Mouse (Mus musculus): Measurements from ENCODE around the gene Abcb6.

Gene Abcb6

DNA sequence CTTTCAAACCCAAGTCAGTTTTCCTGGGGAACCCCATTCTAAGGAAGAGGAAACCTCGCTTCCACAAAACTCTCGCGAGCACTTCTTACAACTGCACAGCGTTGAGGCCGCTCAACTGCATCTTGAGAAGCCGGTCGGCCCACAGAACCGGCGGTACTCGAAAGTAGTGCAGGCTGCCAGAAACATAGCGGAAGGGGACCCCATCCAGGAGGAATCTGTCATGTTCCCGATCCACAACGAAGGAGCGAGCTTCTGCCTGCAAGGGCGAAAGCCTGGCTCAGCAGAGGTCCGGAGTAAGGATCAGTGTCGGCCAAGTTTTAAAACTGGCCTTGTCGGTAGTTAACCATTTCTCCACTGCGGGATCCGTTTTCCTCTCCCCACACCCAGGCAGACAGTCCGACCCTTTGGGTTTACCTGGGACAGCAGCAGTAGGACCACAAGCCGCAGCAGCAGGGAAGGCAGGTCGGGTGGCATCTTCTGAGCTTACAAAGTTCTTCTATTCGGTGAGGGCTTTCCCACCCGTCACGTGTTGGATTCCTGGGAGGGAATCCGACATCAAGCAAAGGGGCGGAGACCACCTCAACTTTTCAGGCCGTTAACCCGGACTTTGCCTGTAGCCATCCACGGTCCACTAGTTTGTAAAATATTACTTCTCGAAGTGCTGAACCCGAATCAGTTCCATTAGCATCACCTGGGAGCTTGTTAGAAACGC lies 28.9 kb upstream of the Abcb6 start:
- DNase-seq (ENCODE audit: extremely low spot score): peak; percentile 35

DNA sequence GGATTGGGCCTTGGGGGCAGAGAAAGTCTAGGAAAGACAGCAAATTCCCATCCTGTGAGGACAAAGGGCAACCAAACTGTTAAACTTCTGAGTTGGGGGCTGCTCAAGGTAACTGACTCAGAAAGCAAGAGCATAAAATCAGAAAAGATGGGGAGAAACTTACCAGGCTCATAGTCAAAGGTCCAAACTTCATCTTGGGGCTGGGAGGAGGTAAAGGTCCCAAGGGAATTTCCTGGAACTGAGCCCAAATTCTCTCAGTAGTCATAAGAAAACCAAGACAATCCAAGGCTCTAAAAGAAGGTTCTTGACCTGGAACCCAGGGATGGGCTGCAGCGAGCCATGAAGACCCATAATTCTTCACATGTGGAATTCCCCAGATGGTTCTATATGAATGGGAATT lies 21.0 kb upstream of the Abcb6 start:
- DNase-seq (ENCODE audit: extremely low spot score): no peak

DNA sequence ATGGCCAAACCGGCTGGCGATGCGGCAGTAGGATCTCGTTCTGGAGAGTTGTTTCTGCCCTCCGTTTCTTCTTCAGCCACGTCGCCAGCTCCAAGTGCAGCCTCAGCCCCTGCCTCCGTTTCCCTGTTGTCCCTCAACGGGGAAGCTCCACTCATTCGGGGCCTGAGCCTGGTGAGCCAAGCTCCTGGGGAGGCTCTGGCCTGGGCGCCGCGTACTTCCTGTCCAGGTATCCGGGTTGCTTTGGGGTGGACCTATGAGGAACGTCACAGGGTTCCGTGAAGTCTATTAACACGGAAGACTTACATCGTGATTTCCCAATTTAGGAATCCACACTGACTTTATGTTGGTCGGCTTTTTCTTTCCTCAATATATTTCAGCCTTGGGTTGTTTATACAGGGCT lies 12.3 kb upstream of the Abcb6 start:
- no peak for DNase-seq (ENCODE audit: extremely low spot score)

DNA sequence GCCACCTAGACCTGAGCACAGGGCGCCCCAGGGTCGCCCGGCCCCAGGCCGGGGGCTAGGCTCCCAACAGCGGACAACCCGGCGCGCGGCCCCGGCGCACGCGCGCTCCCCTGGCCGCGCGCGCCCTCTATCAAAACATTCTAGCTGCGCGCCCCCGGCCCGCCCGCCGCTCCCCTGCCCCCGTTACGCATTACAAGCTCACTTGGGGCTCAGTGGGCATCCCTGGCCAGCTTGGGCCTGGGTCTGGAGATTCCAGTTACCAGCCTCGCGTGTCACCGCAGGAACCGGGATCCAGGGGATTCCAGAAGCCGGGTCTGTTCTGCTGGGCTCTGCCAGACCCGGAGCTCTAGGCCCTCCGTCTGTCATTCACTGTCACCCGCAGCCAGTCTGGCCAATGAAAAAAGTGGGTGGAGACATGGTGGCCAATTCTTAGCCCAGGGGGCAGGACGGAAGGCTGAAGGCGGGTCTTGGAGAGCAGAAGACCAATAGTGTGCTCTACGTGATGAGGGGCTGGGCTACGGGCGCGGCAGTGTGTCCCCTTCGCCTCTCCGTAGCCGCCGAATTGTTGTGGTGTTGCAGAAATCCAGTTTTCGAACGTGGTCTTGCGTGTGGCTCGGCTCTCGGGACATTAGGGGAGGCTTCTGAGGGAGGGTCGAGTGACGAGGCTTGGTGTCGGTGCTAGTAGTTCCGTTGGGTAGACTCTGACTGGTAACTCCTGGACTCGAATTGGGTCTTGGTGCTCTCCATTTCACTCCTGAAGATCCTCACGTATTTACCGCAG lies 11.6 kb upstream of the Abcb6 start, which contains the start of the genes Ankzf1 and Atg9a:
Gene Ankzf1 (plus strand): TSS at position 530 of the 781 bp plus-strand sequence.
Gene Atg9a (minus strand): TSS at position 575 of the 781 bp plus-strand sequence.
- peak; percentile 96 for DNase-seq (ENCODE audit: extremely low spot score)

DNA sequence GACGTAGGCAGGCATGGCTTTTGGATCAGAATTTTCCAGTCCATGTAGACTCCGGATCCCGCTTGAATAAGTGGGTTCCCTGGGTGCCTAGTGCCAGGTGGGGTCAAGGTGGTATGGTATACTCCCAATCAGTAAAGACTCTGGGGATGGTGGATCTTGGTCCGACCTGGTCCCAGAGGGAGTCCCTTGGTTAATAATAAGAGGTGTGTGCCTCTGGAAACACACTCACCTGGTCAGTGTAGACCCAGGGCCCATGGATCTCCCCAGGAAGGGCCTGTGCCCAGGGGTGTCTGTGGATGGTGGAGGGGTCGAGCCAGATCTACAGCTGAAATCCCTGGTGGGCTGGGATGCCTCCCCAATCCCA lies 11.0 kb upstream of the Abcb6 start:
- DNase-seq (ENCODE audit: extremely low spot score): no peak

DNA sequence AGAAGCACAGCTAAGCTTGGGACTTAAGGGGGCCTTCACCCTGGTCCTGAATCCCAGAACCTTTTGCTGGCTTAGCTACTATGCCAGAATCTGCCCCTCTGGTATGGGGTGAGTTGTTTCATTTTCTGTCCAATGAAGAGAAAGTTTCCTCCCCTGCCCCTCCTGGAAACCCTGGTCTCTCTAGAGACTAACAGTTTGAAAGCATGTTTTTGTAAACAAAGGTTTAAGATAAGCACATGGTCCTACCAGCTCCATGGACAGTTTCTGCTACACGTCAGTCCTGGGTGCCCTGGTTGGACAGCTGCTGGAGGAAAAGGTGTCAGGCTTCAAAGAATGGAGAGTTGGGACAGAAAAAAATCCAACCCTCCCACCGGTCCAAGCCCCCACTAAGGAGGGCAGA lies 10.4 kb upstream of the Abcb6 start:
- no peak for DNase-seq (ENCODE audit: extremely low spot score)

DNA sequence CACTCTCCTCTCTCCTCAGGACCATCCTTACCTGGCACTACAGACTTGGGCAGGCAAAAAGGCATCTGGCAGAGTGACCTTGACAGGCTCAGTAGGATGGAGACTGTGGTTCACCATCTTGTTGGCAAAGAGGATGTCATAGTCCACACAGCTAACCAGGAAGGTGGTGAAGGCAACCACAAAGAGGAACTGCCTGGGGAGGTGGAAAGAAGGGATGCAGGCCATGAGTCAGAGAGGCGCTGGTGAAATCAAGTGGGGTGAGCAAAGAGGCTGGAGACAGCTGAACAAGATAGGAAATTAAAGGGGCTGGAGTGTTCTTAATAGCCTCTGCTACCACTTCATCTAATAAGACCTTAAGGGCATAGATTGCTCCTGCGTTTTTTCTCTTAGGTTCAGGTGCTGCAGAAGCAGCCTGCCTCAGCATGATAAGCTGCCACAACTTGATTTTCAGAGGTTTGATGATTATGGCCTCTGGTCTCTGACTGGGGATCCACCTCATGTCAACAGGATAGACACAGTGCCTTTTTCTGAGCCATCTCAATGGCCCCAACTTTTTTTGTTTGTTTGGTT lies 7.8 kb upstream of the Abcb6 start:
- DNase-seq (ENCODE audit: extremely low spot score): no peak

DNA sequence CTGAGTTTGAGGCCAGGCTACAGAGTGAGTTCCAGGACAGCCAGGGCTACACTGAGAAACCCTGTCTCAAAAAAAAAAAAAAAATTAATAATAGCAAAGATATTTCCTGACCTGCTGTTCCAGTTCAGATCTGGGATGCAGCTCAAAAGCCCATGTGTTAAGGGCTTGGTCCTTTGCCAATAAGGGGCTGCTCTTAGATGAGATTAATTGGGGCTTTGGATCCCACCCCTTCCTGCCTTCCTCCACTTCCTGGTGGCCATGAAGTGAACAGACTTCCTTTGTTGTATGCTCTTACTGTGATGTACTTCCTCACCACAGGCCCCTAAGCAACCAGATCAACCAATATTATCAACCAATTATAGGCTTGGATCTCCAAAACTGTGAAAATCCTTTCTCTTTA lies 6.9 kb upstream of the Abcb6 start:
- DNase-seq (ENCODE audit: extremely low spot score): no peak

DNA sequence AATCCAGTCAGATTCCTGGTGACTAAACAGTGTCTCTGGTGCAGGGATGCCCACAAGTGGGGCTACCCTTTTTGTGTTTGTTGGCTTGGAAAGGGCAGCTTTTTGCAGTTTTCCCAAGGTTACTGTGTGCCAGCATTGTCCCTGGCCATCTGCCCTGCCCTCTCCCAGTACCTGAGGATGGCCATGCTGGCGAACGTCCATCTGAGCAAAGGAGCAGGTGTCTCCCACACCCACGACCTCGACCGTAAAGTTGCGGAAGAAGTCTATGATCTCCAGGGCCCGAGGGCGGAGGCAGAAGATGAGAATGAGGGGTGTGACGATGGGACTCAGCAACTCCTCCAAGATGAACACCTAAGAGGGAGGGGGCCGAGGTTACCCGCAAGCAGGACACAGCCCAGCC lies 5.3 kb upstream of the Abcb6 start:
- DNase-seq (ENCODE audit: extremely low spot score): no peak

DNA sequence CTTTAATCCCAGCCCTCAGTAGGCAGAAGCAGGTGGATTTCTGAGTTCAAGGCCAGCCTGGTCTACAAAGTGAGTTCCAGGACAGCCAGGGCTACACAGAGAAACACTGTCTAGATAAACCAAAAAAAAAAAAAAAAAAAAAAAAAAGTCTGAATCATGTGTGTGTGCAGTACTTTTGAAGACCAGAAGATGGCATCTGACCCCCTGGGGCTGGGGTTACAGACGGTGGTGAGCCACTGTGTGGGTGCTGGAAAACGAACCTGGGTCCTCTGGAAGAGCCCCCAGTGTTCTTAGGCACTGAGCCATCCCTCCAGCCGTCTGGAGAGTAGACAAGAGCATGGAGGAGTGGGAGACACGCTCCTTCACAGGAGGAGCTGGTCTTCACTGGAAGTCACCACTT lies 2.0 kb upstream of the Abcb6 start:
- no peak for DNase-seq (ENCODE audit: extremely low spot score)

DNA sequence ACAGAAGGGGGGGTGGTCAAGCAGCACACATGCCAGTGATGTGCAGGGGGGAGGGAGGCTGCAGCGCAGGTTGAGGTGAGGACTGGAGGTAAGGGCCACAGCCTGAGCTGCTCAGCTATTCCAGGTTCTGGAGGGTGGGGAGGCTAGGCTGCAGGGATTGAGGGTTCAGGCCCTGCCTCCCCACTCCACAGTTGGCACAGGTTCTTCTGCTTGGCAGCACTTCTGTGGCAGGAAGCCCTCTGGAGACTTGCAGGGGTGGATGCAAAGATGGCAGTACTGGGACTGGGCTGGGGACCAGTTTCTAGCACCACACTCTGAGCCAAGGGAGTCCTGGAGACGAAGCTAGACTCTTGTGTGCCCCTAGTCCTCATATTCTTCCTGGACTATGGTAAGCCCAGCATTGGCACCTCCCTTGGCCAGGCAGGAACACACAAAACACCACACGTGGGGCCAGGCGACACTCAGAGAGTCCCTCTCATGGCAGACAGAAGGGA lies 1.2 kb upstream of the Abcb6 start:
- no peak for DNase-seq (ENCODE audit: extremely low spot score)

DNA sequence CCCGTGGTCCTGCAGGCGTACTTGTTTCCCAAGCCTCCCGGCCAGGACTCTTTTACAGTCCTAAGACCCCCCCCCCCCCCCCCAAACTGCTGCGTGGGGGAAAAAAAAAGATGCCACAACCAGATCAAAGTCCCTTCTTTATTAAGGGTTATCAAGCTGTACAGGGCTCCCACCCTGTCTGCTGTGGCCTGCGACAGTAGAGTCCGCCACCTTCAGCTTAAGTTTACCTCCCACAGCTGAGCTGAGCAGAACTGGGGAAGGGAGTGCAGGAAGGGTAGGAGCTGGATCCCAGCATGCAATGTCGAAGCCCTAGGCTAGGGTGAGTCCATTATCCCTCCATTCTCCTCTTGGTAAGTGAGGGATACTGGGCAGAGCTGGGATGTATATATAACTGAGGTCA lies 549 bp upstream of the Abcb6 start:
- no peak for DNase-seq (ENCODE audit: extremely low spot score)

DNA sequence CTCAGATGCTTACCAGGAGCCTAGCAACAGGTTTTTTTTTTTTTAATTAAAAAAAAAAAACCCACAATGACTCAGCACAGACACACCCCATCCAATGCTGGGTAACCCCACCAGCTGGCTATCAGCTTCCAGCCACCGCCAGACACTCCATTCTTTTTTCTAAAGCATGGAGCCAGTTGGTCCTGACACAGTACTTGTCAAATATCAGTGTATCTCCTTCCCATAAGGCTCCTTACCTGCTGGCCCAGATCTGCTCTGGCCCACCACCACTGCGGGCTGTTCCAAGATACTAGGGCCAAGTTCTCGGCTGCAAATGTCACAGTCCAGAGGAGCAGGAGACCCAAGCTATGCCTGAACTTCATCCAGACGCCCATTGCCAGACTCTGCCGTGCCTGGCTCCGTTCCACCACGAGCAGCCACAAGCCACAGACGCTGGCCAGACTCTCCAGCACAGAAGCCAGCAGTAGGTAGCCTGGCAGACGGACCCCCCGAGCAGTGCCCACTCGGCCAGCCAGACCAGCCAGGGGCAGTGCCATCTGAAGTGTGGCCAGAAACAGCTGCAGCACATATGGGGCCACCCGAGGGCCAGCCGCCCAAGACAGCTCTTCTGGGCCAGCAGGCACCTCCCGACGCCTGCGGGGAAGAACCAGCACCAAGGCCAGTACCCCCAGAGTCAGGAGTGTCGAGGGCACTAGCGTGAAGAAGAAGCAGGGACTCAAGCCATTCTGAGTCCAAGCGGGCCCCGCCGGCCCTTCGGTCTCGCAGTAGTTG lies 673 bp downstream of the Abcb6 start:
- peak; percentile 8 for DNase-seq (ENCODE audit: extremely low spot score)

DNA sequence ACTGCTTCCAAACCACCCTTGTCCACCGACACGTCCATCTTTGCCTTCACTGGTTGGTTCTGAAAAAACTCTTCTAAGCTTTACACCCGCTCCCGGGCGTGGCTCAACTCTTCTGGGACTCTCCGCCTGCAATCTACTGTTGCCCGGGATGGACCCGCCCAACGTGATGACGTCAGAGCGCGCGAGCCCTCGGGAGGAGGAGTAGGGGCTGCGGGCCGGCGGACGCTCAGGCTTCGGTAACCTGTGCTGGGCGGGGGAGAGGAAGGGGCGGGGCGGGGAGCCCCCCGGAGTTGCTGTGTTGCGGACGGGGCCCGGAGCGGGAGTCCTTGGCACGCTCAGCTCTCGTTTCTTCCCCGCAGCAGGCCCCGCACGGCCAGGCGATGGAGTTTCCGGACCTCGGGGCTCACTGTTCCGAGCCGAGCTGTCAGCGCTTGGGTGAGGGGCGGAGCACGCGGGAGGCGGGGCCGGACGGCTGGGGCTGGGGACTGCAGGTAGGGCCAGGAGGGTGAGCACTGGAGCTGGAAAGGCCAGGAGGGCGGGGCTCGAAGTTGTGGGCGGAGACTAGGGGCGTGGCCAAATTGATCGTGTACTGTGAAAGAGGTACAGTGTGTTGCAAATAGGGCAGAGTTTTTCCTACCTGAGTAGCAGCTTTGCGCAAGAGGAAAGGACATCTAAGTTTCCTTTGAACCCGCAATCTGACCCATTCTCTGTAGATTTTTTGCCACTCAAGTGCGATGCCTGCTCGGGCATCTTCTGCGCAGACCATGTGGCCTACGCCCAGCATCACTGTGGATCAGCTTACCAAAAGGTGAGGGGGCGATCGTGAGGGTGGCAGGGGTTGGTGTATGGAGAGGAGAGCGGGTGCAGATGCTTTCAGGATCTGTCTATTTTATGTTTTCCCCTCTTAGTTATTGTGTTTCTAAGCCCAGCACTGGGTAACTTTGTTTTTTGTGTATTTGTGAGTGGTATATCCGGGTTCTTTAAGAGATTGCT lies 11.4 kb downstream of the Abcb6 start, which contains the start of gene Zfand2b:
Gene Zfand2b (plus strand): TSS at position 175 of the 993 bp plus-strand sequence.
- peak; percentile 98 for DNase-seq (ENCODE audit: extremely low spot score)

DNA sequence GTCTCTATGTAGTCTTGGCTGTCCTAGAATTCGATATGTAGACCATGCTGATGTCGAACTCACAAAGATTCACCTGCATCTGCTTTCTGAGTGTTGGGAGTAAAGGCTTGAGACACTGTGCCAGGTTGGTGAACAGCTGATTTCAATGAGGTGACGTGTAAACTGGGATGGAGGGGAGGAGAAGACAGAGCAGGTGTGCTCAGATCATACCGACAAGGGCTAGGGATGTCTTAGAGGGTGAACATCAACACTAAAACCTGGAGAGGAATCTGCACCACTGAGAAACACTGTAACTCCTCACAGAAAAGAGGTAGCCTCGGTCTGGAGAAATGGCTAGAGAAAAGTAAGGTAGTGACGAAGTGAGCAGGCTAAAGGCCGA lies 12.1 kb downstream of the Abcb6 start:
- DNase-seq (ENCODE audit: extremely low spot score): no peak

DNA sequence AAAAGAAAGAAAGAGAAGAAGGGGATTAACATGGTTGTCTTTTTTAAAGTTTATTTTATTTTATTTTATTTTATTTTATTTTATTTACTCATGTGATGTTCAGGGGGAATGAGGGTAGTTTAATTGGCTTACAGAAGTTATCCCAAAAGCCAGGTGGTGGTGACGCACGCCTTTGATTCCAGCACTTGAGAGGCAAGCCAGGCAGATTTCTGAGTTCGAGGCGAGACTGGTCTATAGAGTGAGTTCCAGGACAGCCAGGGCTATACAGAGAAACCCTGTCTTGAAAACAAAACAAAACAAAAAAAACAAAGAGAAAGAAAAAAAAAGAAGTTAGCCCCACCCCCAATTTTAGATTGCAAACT lies 20.0 kb downstream of the Abcb6 start:
- no peak for DNase-seq (ENCODE audit: extremely low spot score)

DNA sequence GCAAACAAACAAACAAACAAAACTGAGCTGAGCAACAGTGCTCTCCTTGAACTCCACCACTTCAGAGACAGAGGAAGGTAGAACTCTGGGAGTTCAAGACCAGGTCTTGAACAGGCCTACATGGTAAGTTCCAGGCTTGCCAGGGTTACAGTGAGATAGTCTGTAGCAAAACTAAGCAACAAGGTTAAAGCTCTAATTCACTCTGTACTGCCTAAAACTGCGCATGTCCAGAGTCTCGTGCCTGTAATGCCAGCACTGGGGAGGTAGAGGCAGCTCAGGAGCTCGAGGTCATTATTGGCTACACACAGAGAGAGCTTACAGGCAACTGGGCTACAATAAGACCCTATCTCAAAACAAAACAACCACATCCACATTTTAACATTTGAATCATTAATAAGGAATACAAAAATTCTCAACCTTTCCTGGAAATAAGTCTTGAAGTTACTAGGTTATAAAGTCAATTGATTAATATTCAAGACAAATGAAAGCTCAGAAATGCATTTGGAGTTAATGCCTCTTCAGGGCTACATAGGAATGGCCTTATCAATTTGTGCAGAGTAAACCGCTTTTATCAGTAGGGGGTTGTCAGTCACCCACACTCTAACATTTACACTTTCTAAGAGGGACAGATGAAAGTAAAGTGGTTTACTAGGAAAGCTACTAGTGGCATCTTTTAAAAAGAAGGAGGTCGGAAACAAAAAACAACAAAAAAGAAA lies 20.5 kb downstream of the Abcb6 start:
- DNase-seq (ENCODE audit: extremely low spot score): no peak

DNA sequence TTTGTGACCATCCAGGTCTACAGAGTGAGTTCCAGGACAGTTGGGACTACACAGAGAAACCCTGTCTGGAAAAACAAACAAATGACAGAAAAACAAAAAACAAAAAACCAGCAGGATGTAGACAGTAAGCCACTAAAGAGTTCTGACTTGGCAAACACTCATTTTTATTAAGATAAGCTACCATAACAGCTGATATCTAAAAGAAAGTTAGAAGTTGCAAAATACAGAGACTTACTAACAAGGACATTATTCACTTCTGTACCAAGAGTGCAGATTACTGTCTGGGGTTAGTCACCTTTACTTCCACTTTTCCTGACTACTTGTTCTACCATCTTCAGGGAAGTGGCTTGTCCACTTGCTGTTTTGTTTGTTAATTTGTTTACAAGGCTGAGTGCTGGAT lies 21.2 kb downstream of the Abcb6 start:
- DNase-seq (ENCODE audit: extremely low spot score): no peak

DNA sequence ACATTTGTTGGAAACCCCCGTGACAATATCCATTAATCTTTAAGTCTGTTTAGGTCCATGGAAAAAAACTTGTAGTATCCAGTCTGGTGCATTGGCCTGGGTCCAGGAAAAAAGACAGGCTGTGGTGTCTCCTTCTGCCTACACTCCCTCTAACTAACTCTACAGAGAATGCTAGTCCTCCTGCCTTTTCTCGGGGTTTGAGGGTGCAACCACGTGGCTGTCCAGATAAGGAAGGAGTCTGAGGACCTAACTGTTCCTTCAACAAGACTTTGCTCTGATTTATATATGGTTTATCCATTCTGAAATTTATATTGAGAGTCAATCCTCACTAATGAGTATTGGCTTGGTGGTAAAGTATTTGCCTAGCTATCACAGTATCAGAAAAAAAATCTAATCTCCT lies 24.4 kb downstream of the Abcb6 start:
- no peak for DNase-seq (ENCODE audit: extremely low spot score)

DNA sequence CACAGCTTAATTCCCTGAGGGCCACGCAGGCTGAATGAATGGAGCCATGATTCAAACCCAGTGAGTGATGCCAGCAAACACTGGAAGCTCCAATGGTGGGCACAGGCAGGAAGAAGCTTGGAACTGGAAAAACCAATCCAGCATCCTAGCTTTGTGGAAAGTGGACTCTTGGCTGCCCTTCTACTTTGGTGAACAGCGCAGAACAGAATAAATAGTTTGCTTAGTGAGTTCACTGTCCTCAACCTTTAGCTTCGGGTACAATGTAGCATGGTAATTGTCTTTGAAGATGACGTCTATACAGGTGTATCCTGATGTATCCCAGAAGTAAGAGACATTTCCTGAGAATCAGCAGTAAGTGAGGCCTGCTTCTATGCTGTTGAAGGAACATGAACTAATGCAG lies 31.5 kb downstream of the Abcb6 start:
- DNase-seq (ENCODE audit: extremely low spot score): no peak

Measured in embryo, embryonic 9.5 days (tissue).